Mouse (Mus musculus): ENCODE results near the gene Ly86.

Ly86 gene

DNA sequence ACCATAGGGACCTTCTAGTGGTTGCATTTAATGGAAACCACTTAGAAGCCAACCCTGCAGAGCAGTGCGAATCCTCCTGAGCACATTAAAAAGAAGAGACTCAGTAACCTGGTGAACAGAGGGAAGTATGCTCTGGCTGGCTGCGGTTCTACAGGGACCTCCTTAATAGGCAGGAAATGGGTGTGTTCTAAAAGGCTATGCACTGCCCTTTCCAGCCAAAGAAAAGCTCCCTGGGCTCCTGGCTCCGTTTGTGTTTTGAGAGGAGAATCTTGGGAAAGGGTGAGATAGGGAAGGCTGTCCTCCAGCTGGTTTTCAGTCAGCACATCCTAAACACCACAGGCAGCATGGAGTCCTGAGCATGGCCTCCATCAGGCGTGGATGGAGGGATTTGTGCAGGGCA, 8.9 kb downstream of the Ly86 start:
- DNase-seq (ENCODE audit: low read depth), result no peak

- DNase-seq (ENCODE audit: low read depth), result no peak
Observed at GRCm38 (mm10) chr13:37354432-37354831, 9.4 kb downstream of the Ly86 start.

- DNase-seq (ENCODE audit: low read depth), result no peak
Observed at GRCm38 (mm10) chr13:37355642-37356331, 10.8 kb downstream of the Ly86 start.

DNA sequence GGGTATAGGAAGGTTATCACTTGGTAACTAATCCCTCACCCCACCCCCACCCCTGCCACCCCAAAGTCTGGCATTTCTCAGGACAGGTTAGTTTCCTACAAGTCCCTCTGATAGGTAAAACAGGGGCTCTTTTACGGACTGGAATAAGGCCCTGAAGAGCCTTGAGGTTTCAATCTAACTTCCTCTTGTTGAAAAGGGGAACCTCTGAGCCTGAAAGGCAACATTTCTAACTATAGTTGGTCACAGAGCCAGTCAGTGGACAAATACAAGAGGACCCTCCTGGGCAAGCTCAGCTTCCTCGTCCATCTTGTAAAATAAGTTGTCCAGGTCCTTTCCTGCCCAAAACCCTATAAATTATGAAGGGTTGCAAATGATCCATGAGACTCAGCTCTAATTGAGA, 11.5 kb downstream of the Ly86 start:
- DNase-seq (ENCODE audit: low read depth), result no peak

DNA sequence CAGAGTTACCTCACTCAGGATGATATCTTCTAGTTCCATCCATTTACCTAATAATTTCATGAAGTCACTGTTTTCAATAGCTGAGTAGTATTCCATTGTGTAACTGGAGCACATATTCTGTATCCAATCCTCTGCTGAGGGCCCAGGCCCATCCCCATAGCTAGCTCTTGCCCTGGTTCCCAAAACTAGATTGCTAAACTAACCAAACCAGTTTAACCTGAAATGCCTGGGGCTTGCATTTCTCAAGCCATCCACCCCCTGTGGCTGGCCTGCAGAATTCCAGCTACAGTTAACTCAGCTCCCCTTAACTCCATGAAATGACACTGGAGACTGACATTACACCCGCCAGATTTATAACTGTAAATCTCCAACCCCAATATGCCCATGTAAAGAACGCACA, 13.1 kb downstream of the Ly86 start:
- DNase-seq (ENCODE audit: low read depth), result no peak

DNA sequence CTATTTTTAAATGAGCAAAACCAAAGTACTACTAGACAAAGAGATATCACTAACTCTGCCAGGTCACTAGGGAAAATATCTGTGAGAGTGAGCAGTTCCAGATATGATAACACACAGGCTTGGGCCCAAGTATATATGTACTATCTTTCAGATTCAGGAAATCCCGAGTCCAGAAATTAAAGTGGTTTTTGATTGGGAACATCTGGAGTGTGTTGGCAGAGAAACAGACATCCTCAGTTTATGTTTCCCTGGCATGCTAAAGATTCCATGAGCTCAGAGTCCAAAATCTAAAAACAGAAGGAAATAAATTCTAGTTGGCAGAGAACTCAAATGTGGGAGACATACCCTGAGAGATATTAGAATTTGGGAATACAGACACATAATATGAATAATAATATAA, 16.2 kb downstream of the Ly86 start:
- DNase-seq (ENCODE audit: low read depth), result no peak

DNA sequence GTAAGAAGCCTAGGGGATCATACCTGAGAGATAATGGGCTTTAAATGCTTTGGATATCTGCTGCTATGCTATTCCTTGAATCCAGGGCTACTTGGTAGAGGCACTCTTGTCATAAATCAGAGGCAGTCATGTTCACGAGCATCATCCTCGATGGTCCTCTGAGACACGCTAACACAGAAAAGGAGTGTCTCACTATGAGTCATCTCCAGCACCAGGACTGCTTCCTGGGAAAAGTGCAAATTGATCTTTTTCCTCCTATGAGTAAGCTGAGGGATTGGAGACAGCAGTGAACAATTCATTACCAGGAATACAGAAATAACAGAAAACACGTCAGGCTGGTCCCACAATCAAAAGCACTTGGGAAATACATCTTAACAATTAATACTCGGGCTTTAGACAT, 19.3 kb downstream of the Ly86 start:
- no peak for DNase-seq (ENCODE audit: low read depth)

- DNase-seq (ENCODE audit: low read depth), result no peak
Observed at GRCm38 (mm10) chr13:37376411-37376810, 31.4 kb downstream of the Ly86 start.

- DNase-seq (ENCODE audit: low read depth), result no peak
Observed at GRCm38 (mm10) chr13:37388222-37389202, 43.5 kb downstream of the Ly86 start.

DNA sequence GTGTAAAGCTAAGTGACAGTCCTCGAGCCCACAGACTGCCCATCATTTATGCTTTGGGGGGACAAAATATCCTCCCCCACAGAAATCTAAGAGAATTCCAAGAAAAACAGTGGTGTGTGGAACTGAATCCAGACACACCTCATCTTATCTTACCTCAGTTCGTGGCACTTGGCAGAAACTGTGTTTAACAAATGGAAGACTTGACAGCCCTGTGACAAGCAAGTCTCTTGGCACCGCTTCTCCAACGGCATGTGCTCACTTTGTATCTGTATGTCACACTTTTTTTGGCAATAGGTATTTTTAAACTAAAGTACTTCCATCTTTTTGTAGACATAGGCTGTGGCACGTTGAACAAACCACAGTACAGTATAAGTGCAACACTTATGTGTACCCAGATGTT, 44.3 kb downstream of the Ly86 start:
- DNase-seq (ENCODE audit: low read depth), result no peak

DNA sequence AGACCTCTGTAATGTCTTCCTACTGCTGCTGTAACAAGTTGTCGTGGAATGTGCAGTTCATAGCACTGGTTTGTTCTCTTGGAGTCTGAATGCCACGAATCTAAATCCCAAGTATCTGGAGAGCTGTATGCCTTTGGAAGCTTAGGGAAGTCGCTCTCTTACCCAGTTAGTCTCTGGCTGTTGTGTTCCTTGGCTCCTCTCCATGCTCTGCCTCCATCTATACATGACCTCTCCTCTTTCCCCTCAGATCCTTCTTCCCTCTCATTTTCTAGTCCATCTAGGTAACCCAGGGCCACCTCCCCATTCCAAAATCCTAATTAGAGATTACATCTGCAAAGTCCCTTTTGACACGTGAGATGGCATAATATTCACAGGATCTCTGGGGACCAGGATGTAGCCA, 53.8 kb downstream of the Ly86 start:
- no peak for DNase-seq (ENCODE audit: low read depth)

DNA sequence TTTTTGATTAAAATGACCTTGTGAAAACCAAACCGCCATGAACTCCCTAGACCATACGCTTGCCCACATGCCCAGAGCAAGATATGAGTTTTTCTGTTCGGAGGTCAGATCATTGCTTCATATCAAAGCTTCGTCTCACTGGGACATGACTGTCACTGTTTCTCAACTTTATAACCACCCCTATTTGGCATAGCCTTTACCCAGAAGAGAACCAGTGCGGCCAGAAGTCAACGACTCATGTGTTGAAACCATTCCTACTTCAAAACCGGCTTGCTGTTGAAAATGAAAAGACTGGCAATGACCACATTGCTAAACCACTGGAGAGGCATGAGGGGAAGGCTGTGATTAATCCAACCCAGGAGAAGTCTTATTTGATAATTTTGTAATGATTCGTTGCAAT, 54.3 kb downstream of the Ly86 start:
- no peak for DNase-seq (ENCODE audit: low read depth)

DNA sequence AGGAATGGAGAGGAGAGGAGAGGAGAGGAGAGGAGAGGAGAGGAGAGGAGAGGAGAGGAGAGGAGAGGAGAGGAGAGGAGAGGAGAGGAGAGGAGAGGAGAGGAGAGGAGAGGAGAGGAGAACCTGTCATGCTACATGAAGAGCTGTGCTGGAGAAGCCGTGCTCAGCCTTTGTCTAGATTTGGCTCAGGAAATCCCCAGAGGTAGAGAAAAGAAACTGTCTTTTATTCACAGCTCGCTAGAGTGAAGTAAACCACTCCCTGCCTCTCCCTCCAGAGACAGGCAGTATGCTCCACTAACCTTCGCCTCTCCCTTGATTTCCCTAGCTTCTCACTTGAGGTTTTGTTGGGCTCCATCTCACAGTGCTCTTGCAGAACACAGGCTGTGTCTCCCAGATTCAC, 57.4 kb downstream of the Ly86 start:
- peak; percentile 2 for DNase-seq (ENCODE audit: low read depth)

DNA sequence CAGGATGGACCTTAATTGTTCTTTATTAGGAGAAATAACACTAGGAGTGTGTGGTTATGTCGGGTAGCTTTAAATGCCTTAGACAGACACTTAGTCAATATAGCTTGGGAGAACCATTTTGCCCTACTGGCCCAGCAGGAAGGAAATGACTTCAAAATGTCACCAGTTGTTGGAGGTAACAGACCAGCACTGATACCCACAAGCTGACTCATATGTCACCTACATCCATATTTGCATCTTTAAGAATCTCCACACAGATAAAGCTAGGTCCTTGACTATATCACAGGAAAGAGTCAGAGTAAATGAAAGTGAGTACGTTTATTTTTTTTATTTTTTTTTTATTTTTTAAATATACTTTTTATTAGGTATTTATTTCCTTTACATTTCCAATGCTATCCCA, 58.7 kb downstream of the Ly86 start:
- peak; percentile 3 for DNase-seq (ENCODE audit: low read depth)

- DNase-seq (ENCODE audit: low read depth), result no peak
Observed at GRCm38 (mm10) chr13:37415696-37416095, 70.7 kb downstream of the Ly86 start.

GRCm38 (mm10) chr13:37423416-37423815, 78.4 kb downstream of the Ly86 start:
- DNase-seq (ENCODE audit: low read depth), result no peak

GRCm38 (mm10) chr13:37424904-37425303, 79.9 kb downstream of the Ly86 start:
- DNase-seq (ENCODE audit: low read depth), result no peak

DNA sequence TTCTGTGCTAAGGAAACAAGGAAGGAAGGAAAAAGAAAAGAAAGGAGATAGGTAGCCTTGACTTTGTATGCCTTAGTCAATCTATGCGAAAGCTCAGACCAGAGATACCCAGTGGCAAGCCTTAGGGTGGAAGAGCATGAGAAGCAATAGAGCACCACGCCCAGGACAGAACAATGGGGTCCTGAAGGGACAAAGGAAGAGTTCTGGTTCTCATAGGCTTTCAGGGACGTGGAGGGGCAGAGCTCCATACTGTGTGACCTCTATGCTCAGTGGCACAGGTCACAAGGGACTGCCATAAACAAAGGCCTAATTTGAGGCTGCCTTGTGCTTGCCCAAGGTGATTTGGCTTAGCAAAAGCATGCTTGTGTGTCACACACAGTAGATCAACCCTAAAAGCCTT, 80.4 kb downstream of the Ly86 start:
- no peak for DNase-seq (ENCODE audit: low read depth)

- no peak for DNase-seq (ENCODE audit: low read depth)
Observed at GRCm38 (mm10) chr13:37426578-37427336, 81.7 kb downstream of the Ly86 start.

DNA sequence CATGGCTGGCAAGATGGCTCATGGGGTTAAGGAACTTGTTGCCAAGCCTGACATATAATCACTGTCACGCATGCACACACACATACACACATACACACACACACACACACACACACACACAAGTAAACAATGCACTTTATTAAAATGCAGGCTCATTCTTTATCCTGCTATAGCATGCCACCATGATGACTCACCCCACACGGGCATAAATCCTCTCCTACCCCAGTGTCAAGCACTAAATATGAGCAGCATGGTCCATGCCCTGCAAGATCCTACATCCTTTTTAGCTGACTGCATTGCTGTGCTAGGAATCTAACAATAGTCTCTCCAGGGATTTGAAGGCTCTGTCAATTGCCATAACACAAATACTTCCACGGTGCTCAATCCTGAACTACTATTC, 83.5 kb downstream of the Ly86 start:
- DNase-seq (ENCODE audit: low read depth), result no peak

GRCm38 (mm10) chr13:37429661-37430271, 84.8 kb downstream of the Ly86 start:
- no peak for DNase-seq (ENCODE audit: low read depth)

DNA sequence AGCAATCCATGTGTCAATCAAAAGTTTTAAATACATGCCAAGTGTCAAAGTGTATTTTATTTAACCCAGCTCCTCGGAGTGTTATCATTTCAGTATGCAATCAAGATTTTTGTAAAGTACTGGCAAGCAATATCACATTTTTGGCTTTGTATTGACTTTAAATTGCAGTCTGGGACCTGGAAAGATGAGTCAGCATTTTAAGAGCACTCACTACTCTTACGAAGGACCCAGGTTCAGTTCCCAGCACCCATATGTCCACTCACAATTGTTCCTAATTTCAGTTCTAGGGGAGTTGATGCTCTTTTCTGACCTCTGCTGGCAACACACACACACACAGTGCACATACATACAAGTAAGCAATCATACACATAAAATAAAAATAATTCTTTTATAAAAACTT, 86.7 kb downstream of the Ly86 start:
- DNase-seq (ENCODE audit: low read depth), result no peak

Data from induced T-regulatory cell, adult 2 months (primary cell).